Mouse (Mus musculus): ENCODE measurements around the gene Kcnk5.

- no peak for TF ChIP-seq POLR2A (IDR thresholded peaks at IDR 0.05; ENCODE audit: low read depth, low read length)
- no peak for TF ChIP-seq CTCF (IDR thresholded peaks at IDR 0.05; ENCODE audit: extremely low read depth, insufficient read length, insufficient replicate concordance, low read depth, low read length)
Observed at GRCm38 (mm10) chr14:20149127-20150080, 32.2 kb downstream of the Kcnk5 start.

Measured in small intestine, adult 2 months (tissue).